Mouse (Mus musculus) spleen, postnatal 10 days (tissue): ENCODE results near the gene Scn5a.

Experiments used
- DNase-seq, 2 experiments: peaks; one replicate each; pipeline ENCODE4 v3.0.0; 2021 to 2022; ENCODE audit warnings: low spot score in 2 of 2

Gene Scn5a

DNA sequence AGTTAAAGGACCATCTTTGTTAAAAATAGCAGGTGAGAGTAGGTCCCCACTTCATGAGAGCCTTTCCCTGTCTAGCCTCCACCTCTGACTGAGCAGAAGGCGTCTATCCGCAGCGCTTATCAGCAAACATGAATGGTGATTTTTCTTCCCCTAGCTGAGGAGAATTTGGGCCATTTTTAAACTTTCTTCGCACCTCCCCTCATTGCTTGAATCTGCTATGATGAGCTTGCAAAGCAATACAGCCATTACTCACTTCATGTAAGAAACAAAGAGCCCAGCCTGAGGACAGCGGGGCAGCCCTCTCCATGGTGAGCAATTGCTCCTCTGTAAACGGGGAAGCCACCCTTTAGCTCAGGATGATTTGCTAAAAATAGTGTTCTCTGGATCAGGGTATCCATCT is 14.0 kb downstream of the Scn5a start:
- no peak for DNase-seq

DNA sequence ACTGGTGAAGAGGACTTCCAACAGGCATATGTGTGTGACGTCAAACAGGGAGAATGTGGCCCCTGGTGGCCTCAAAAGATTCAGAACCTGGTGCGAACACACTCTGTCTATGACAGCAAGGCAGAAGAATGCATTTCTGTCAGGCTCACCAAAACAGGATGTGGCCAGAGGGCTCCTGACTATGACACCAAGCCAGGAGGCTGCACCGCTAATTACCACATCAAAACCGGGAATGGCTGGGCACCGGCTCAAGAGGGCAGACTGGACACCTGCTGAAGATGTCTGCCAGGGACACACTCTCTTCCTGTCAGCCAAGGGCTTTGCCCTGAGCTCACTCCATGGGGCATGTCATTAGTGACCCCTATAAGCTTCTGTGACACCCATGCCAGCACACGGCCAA is 15.2 kb downstream of the Scn5a start:
- no peak for DNase-seq

DNA sequence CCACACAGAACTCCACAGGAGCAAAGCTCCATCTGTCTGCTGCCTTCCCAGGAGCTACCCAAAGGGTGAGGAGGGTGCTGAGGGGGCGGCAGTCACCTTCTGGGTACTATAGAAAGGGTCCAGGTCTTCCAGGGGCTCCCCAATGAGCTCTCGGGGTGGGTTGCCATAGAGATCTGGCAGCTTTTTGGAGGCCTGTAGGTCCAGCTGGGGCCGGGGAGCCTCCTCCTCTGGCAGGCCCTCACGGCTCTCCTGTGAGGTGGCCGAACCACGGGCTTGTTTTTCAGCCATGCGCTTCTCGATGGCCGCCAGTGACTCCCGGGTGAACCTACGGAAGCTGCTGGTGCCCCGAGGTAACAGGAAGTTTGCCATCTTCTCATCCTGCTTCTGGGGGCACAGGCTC is 16.6 kb downstream of the Scn5a start:
- no peak for DNase-seq

DNA sequence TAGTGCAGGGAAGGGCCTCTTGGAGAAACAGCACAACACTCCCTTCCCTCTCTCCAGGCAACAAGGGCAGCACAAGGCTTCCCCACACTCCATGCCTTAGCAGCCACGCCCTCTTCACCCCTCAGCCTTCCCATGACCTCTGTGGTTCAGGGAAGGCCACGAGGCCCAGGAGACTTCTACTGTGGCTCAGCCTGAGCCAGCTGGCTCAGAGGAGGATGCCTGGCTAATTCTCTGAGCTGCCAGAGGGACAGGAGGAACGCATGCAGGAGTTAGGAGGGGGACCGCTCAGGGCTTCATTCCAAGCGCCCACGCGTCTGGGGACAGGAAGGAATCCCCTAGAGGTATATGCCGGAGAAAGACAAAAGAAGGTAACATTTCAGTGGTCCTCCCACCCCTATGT is 17.1 kb downstream of the Scn5a start:
- no peak for DNase-seq

DNA sequence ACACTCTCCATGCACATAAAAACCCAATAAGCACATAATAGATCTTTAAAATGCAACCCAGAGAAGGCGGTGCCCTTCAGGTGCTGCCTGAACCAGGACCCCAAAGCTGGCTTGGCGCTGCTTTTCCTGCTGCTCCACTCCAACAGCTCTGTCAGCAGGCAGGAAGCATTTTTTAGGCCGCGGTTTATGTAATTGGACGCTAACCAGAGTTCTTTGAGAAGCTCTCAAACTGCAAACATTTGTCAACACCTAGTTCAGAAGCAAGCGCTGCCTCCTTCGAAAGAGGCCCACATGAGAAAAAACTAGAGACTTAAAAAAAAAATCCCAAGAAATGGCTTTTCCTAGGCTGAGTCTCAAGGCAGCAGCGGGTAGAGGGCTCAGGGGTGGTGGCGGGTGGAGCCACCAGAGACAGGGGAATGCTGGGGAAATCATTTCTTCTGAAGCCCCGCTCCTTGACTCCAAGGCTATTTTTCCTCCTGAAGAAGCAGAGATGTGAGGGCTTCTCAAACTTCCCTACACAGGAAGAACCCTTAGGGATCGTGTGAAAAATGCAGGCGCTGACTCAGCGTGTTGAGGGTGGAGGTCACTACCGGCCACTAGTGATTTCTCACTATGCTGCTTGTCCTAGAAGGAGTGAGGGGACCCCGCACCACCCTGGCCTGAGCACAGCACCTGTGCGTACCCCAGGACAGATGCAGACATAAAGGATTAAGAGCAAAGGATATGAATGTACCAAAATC is 19.1 kb downstream of the Scn5a start:
- no peak for DNase-seq

DNA sequence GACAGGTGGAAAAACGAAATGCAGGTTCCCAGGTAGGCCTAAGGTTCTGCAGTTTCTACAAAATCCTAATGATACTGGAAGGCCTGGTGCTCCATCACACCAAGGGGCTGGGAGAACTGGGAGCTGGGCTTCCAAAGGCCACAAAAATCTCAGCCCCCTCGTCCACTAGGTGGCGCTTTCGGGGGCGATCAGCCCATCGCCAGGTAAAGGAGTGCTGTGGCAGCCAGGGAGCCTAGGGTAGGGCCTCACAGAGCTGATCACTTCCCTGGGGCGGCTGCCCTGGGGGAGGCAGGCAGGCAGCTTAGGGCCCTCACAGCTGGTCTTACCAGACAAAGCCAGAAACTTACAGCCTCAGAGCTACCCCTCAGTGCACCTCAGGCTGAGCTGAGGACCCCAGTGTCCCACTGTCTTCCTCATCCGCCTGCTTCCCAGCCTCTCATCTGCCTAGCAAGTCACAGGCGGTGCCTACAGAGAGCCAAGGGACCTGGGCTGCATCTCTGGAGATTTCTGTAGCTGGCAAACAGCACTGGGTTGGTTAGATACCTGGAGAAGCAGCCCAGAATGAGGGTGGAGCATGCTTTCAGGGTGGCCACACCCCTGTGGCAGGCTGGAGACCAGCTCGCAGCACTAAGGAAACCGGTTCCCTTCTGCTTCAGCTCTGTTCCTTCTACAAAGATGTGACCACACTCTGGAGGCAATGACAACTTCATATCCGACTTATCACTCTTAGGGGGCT is 20.5 kb downstream of the Scn5a start:
- DNase-seq = peak; percentile 23 to 52

DNA sequence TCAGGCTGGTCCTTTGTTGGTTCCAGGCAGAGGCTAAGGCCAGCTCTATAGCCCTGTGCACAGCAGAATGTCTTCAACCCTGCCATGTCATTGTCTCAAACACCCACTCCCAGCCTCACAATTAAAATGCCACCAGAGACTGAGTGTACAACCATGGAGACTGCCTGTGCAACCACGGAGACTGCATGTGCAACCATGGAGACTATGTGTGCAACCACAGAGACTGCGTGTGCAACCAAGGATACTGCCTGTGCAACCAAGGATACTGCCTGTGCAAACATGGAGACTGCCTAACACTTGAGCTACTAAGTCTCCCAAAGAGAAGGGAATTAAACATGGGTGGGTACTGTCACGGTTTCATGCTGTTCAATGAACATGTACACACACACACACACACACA is 22.8 kb downstream of the Scn5a start:
- no peak for DNase-seq

DNA sequence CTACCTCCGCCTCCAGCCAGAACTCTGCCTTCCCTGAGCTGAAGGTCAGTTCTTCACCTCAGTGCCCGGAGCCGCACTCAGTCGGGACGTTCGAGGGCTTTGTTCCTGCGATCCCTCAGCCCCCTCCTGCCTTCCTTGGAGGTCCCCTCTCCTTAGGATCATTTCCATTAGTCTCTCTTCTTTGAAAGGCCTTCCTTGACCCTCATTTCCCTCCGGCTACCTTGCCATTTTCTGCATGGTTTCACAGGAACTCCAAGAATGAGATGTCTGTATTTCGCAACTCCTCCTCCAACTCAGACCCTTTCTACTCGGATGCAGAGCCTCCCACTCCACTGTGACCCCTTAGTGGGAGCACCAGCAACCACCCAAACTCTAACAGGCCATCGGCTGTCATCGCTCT is 31.3 kb downstream of the Scn5a start:
- DNase-seq = no peak

DNA sequence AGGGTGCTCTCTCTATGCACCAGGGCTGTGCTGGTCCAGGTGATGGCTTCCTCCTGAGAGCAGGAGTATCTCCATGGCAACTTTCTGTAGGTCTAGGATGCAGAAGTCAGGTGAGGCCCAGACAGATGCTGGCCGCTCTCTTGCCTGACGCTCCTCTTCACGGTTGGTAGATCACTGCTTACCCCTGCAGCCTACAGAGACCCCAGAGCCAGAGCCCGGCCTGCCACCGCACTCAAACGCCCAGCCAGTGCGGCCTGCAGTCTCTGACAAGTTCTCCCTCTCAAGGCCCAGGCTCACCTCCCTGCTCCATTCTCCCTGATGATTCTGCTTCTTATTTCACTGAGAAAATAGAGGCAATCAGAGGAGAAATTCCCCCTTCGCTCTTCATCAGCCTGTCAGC is 31.7 kb downstream of the Scn5a start:
- no peak for DNase-seq

DNA sequence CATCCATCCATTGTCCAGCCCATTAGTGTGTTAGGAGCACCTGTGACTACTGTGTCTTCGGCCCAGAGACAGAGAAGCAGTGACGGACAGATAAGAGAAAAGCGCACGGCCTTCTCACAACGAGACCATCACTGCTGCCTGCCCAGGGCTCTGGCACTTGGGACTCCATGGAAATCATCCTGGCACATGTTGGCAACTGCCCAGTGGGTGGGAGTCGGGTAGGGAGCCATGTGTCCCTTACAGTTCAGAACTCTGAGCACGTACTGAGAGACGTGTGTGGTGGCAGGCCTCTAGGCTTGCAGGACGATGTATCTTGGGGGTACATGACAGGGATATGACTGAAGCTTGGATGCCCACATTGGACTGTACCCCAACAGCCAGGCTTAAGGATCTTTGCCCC is 38.1 kb downstream of the Scn5a start:
- no peak for DNase-seq

DNA sequence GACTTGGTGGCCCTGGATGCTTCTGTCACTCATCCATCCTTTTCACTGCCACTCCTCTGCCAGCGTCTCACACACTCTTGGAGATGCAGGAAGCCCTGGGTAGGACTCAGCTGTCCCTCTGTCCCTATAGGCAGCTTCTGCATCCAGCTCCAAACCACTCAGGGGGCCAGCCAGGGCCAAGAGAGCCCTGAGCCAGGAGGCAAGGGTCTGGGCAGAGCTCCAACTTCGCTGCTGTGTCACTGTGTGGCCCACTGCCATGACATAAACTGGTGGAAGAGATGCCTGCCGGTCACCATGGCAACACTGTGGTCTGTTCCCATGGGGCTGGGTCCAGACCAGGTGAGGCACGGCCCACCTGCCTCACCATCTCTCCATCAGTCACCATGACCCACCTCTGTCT is 41.0 kb downstream of the Scn5a start:
- DNase-seq = no peak

DNA sequence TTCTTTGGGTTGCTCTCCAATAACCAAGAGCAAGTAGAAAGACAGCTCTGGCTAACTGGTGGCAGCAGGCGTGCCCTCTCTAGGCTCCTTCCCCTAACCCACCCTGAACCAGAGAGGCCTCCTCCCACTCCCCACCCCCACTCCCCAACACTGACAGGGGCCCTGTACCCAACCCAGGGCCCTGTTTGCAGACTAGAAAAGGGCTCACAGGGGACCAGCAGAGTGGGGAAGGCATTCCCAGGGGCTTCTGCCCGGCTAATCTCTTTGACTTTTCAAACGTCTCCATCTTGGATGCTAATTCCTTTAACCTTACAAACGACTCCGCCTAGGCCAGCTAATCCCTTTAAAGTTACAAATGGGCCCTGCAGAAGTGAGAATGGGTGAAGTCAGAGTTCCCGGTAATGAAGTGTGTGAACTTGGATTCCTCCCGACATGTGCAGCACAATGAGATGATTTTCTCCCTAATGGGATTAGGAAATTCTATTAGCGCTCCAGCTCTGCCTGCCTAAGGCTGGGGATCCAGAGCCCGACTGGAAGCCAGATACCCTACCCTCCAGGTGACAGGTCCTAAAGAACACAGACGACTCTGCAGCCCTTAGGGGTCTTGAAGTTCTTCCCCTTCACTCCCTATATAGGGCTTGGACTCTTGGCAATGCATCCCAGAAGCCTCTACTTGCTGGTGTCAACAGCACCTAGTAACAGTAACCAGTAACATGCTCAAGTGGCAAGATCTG is 47.0 kb downstream of the Scn5a start:
- no peak for DNase-seq

DNA sequence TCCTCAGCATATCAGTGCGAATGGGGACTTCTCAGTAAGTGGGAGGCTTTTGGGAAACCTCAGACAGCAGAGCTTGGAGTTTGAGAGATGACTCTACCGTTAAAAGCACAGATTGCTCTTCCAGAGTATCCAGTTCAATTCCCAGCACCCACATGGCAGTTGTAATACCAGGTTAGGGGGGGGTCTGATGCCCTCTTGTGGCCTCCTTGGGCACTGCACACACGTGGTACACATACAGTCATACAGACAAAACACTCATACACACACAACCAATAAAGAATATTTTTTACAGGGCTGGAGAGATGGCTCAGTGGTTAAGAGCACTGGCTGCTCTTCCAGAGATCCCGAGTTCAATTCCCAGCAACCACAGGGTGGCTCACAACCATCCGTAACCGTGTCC is 54.3 kb downstream of the Scn5a start:
- DNase-seq = no peak

DNA sequence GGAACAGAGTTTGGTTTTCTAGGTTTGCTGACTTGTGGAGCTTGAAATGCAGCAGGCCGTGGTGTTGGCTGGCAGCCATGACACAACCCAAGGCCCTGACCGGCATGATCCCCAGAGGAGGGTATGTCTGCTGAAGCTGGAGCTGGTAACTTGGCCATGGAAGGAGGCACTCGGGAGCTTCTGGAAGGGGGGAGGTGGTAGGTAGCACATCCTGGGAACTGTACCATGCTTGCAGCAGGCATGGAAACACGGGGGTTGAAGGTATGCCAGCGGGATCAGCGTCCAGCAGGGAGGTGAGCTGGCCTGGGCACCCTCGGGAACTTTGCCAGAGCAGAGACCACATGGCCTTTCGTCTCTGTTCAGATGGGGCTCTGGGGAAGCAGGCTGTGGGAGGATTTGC is 55.5 kb downstream of the Scn5a start:
- no peak for DNase-seq

DNA sequence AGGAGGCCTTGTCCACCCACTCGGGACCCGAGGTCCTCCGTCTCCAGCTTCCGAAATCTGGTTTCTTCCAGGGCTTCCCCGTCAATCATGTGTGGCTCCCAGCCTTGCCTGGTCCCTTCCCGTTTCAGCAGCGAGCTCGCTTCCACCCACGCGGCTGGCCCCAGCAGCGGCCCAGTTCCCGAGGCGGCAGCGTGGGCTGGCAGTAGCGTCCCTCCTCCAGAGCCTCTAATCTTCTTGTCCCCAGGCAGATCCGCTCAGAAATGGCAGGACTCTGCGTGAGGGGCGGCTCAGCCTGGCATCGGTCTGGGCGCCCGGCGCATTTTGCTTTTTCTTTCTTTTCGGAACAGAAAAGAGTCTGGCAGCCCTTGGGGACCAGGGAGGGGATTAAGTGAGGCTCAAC is 59.7 kb downstream of the Scn5a start:
- no peak for DNase-seq

DNA sequence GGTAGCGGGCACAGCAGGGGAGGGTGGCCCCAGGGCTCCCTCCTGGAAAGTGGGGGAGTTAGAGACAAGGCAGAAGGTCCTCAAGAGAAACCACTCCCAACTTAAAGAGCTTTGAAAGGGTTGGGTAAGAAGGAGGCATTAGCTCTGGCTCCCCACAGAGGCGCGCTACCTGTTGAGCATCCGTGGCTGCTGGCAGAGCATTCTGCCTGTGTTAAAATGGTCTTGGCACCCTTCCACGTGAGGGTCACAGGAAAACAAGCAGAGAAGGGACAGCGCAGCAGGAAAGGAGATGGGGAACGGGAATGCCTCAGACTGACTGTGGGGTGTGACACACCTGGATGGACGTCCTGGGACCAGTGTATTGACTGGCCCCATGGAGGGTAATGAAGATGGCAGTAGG is 60.6 kb downstream of the Scn5a start:
- DNase-seq = no peak

DNA sequence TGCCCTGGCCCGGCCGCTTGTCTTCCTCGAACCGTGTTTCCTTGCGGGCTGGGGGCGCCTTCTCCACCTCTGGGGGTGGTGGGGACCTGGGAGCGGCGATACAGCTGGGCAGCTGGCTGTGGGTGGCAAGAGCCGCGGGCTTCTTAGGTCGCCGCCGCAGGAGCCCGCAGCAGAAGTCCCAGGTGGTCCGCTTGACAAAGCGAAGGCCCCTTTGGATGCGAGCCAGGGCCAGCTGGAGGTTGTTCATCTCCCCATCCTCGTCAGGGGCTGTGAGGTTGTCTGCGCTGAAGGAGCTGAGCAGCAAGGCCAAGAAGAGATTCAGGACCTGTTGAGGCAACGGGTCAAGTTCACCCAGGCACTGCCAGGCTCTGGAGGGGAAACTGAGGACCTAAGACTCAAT is 61.3 kb downstream of the Scn5a start:
- no peak for DNase-seq

DNA sequence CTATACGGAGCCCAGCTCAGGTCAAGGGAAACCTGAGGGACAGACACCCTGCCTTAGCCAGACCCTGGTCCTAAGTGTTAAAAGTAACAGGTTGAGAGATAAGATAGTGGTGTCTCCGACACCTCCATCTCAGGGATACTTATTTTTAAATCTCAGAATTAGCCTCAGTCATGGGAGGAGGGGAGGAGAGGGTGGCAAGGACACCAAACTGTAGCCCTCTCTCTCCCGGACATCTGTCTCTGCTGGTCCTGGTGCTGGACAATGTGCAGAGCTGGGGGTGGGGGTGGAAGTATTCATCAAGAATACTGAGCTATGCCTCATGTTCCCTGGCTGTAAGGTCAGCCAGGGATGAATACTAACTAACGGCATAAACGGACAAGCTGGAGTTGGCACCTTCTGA is 62.0 kb downstream of the Scn5a start:
- DNase-seq = no peak

DNA sequence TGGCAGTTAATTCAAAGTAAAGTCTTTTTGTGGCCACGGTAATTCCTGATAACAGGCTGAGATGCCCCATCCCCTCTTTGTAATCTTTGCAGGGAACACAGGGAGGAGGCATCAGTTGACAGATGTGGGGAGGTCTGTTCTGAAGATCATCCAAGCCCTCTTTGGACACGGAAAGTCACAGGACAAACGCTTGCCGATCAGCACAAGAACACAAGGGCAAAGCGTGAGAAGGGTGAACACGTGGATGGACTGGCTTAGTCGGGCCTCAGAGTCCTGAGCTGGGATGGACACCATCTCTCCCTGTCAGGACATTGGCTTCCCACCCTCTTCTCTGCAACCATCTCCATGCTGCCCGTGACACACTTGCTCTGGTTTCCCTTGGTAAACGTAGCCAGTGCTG is 63.4 kb downstream of the Scn5a start:
- no peak for DNase-seq

DNA sequence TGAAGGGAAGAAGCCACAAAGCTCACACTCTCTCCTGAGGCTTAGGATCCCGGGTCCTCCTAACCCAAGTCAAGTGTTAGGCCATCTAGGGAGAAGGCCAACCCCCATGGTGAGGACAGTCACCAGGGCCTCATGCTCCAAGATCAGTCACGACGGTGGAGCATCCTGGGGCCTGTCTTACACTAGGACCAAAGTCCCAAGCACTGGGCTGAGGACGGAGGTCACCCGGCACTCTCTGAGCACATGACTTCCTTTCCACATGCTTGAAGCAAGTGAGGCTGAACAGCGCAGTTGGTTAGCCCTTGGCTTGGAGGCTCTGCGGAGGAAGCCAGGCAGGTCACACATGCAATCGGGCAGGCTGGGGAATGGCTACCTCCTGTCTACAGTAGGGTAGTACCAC is 63.8 kb downstream of the Scn5a start:
- no peak for DNase-seq

DNA sequence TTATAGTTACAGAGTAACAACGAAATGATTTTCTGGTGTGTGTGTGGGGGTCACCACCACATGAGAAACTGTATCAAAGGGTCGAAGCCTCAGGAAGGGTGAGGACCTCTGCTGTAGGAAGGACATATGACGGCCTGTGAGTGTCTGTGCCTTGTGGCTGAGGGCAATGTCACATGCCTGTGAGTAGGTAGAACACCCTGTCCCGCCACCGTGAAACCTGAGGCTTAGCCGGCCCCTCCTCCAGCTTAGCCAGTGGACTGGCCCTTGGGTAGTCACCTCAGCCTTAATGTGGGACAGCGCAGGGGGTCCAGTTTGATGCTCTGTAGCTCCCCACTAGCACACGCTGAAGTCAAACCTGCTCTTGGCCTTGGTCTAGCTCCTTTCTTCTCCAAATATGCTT is 65.0 kb downstream of the Scn5a start:
- DNase-seq = no peak

DNA sequence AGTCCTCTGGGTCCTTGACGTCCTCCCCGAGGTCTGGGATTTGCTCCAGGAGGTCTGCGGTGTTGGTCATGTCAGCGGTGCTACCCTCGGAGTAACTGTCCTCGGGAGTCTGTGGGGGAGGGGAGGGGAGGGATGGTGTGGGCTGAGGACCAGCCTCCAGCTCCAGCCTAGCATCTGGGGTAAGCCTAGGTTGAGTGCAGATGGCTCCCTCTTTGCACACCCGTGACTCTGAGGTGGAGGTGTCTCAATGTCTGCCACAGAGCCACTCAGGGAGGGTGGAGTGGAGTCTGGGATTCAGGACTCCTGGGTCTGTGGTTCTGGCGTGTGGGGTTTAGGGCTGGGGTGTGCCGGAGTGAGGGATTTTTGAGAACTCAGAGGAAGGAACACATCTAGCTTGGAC is 65.8 kb downstream of the Scn5a start:
- DNase-seq = no peak

DNA sequence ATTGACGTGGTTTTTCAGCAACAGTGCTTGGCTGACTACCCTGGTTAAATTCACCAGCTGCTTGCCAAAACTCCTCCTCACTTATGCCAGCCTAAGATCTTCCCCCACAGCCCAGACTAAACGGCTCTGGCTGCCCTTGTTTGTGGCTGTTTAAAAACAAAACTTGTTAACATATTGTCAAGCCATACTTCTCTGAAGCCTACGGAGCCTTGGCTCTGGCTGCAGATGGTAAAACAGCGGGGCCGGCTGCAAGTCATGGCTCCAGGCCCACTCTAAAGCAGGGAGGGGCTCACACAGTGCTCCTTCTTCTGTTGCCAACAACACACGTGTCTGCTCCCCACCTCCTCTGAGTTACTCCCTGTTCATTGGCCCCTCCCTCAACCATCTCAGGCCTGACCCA is 67.9 kb downstream of the Scn5a start:
- no peak for DNase-seq
